24 mouse cellular contexts compared by ENCODE assay signal in the genomic region with DNA sequence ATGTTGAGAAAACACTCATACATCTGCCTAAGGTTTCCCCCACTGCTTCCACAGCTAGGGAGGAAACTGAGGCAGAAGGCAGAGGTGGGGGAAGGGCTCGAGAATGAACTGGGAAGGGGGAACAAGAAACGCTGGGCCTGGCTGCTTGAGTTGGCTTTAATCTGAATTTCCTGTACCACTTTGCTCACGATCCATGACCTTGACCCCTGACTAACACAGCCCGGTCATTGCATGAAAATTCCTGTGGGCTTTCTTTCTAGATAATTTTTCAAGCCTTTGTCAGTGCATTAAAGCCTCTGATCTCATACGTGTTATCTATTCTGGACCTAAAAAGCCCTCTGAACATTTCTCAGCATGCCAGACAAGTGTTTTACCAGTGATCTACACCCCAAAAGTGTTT. TPM values are rescaled to one million over a fixed set of nuclear protein-coding genes. Genes with fewer than 3 reads are reported as not detected.
DNase-seq lines count a peak whose midpoint lies in the region; ATAC-seq lines count a peak whose summit lies in the region.
"Had no signal": no experiment of that assay in that cellular context is flagged by ENCODE, and none has a peak within 500 bp of the region (broad histone marks: within the 10 kb centered on the region; RNA-seq: fewer than 3 reads in every experiment).

No protein-coding gene starts in this region.

- WGBS in heart, embryonic 10.5 days = 32% methylated on average over 5 of the region's 5 CpGs
- 16% methylated on average over 5 of the region's 5 CpGs for WGBS in heart, embryonic 16.5 days

- H3K27ac ChIP-seq in heart, embryonic 10.5 days = peak overlapping the region; percentile 72; the same call in 1 of the 2 replicates
- peak overlapping the region; percentile 60 for H3K27ac ChIP-seq in heart, embryonic 16.5 days (ENCODE audit: low read length)
- H3K27ac ChIP-seq: embryonic facial prominence, embryonic 15.5 days; hindbrain, embryonic 12.5 days; kidney, embryonic 15.5 days; limb, embryonic 13.5 days; liver, embryonic 13.5 days; midbrain, embryonic 13.5 days; stomach, embryonic 15.5 days had no signal

- peak; percentile 57 to 72 for DNase-seq in adrenal gland, adult (ENCODE audit: inconsistent age in 2 of 2, low spot score in 1 of 2)
- no peak for DNase-seq in adrenal gland, postnatal 4 days (ENCODE audit: low spot score in 2 of 2)
- DNase-seq in heart, embryonic 10.5 days (ENCODE audit: low spot score) = peak; percentile 71
- DNase-seq in heart, adult 11 months = no peak
- DNase-seq in heart, postnatal 4 days = no peak
- DNase-seq: cerebellum, adult 2 months; cerebellum, postnatal 36 days; gastrocnemius, postnatal 10 days; kidney, adult 11 months; kidney, postnatal 36 days; liver, embryonic 13.5 days; lung, embryonic 14.5 days; thymus, postnatal 25 days had no signal

- peaks cover 24% of the 10 kb centered on the region for H3K4me1 ChIP-seq in heart, embryonic 10.5 days
- H3K4me1 ChIP-seq in heart, embryonic 16.5 days (ENCODE audit: control insufficient read depth, insufficient read depth, low read length) = peaks cover 12% of the 10 kb centered on the region
- H3K4me1 ChIP-seq: embryonic facial prominence, embryonic 15.5 days; hindbrain, embryonic 12.5 days; kidney, embryonic 15.5 days; limb, embryonic 13.5 days; midbrain, embryonic 13.5 days; stomach, embryonic 15.5 days had no signal

- no peak overlapping the region for H3K4me2 ChIP-seq in heart, embryonic 16.5 days (ENCODE audit: low read depth, low read length)
- H3K4me2 ChIP-seq: embryonic facial prominence, embryonic 15.5 days; hindbrain, embryonic 12.5 days; kidney, embryonic 15.5 days; limb, embryonic 13.5 days; liver, embryonic 13.5 days; lung, embryonic 14.5 days; midbrain, embryonic 13.5 days; stomach, embryonic 15.5 days had no signal

- peaks cover 16% of the 10 kb centered on the region; the same call in 1 of the 2 replicates for H3K36me3 ChIP-seq in heart, embryonic 10.5 days
- peaks cover 15% of the 10 kb centered on the region for H3K36me3 ChIP-seq in heart, embryonic 16.5 days (ENCODE audit: control insufficient read depth, insufficient read depth)
- H3K36me3 ChIP-seq: embryonic facial prominence, embryonic 15.5 days; hindbrain, embryonic 12.5 days; kidney, embryonic 15.5 days; limb, embryonic 13.5 days; liver, embryonic 13.5 days; midbrain, embryonic 13.5 days; stomach, embryonic 15.5 days had no signal

- H3K4me3 ChIP-seq in heart, embryonic 10.5 days = no peak overlapping the region
- no peak overlapping the region for H3K4me3 ChIP-seq in heart, embryonic 16.5 days (ENCODE audit: low read length)
- H3K4me3 ChIP-seq: embryonic facial prominence, embryonic 15.5 days; hindbrain, embryonic 12.5 days; kidney, embryonic 15.5 days; limb, embryonic 13.5 days; liver, embryonic 13.5 days; midbrain, embryonic 13.5 days; stomach, embryonic 15.5 days had no signal

- no peaks in the 10 kb centered on the region for H3K27me3 ChIP-seq in heart, embryonic 10.5 days (ENCODE audit: insufficient read depth, poor library complexity, severe bottlenecking)
- H3K27me3 ChIP-seq in heart, embryonic 16.5 days (ENCODE audit: control insufficient read depth, insufficient read depth, low read length) = no peaks in the 10 kb centered on the region
- H3K27me3 ChIP-seq: embryonic facial prominence, embryonic 15.5 days; hindbrain, embryonic 12.5 days; kidney, embryonic 15.5 days; limb, embryonic 13.5 days; liver, embryonic 13.5 days; midbrain, embryonic 13.5 days; Patski; stomach, embryonic 15.5 days had no signal

- 0 out of 2 replicates have a peak overlapping the region, but pooled peaks have one; percentile 4 for H3K9ac ChIP-seq in heart, embryonic 16.5 days (ENCODE audit: low read length)
- H3K9ac ChIP-seq: embryonic facial prominence, embryonic 15.5 days; hindbrain, embryonic 12.5 days; kidney, embryonic 15.5 days; limb, embryonic 13.5 days; liver, embryonic 13.5 days; lung, embryonic 14.5 days; midbrain, embryonic 13.5 days; stomach, embryonic 15.5 days had no signal

- ATAC-seq in heart, embryonic 16.5 days (replicated peaks; ENCODE audit: extremely low read depth, insufficient read depth, low FRiP score) = no peak
- no peak for ATAC-seq in megakaryocyte-erythroid progenitor cell, adult 5-6 weeks (replicated peaks; ENCODE audit: low FRiP score, low TSS enrichment, poor library complexity, severe bottlenecking)
- ATAC-seq: CD4-positive, CD25-positive, alpha-beta regulatory T cell, adult 4 months; forebrain, embryonic 14.5 days; midbrain, embryonic 13.5 days; Patski had no signal

- no peaks in the 10 kb centered on the region for H3K9me3 ChIP-seq in heart, embryonic 10.5 days
- no peaks in the 10 kb centered on the region for H3K9me3 ChIP-seq in heart, embryonic 16.5 days (replicated peaks; ENCODE audit: control insufficient read depth, low read length)
- H3K9me3 ChIP-seq: embryonic facial prominence, embryonic 15.5 days; hindbrain, embryonic 12.5 days; kidney, embryonic 15.5 days; limb, embryonic 13.5 days; liver, embryonic 13.5 days; midbrain, embryonic 13.5 days; stomach, embryonic 15.5 days had no signal

RNA-seq across cellular contexts. Expression of gene Ccdc69, which starts 15.1 kb away (rescaled TPM):
- total RNA-seq in adrenal gland, postnatal 4 days (2021) = 1 to 10 TPM; 4.9 to 5.0 TPM
- polyA plus RNA-seq in heart, embryonic 10.5 days (2016; fragmentation: Nextera tagmentation; extraction: Ambion mirVana) = 10.4 and 17.5 TPM in 2 replicates
- 22.6 and 25.1 TPM in 2 replicates for polyA plus RNA-seq in heart, embryonic 16.5 days (2015; fragmentation: Nextera tagmentation; extraction: Ambion mirVana)
- total RNA-seq in heart, postnatal 4 days (2021) = 10 to 100 TPM in 1 of 2 experiments, 1 to 10 TPM in 1; 9.2 to 12.2 TPM
- 4.8 and 8.8 TPM in 2 replicates for total RNA-seq in megakaryocyte-erythroid progenitor cell, adult 5-6 weeks (2014; fragmentation: Nextera tagmentation)
- 9.6 and 15.9 TPM in 2 replicates for total RNA-seq in megakaryocyte-erythroid progenitor cell, adult 5-6 weeks (2017)
- polyA plus RNA-seq: midbrain, embryonic 13.5 days; Patski had no signal

RNA-seq across cellular contexts. Expression of gene Anxa6, which starts 29.6 kb away (rescaled TPM):
- 100 to 1,000 TPM; 169 to 172 TPM for total RNA-seq in adrenal gland, postnatal 4 days (2021)
- 255 and 342 TPM in 2 replicates for polyA plus RNA-seq in heart, embryonic 10.5 days (2016; fragmentation: Nextera tagmentation; extraction: Ambion mirVana)
- 340 and 364 TPM in 2 replicates for polyA plus RNA-seq in heart, embryonic 16.5 days (2015; fragmentation: Nextera tagmentation; extraction: Ambion mirVana)
- total RNA-seq in heart, postnatal 4 days (2021) = 100 to 1,000 TPM; 355 to 365 TPM
- 18.3 and 28.5 TPM in 2 replicates for total RNA-seq in megakaryocyte-erythroid progenitor cell, adult 5-6 weeks (2014; fragmentation: Nextera tagmentation)
- total RNA-seq in megakaryocyte-erythroid progenitor cell, adult 5-6 weeks (2017) = 25.3 and 26.7 TPM in 2 replicates

RNA-seq across cellular contexts. Expression of gene Gm2a, which starts 35.1 kb away (rescaled TPM):
- 100 to 1,000 TPM; 114 to 115 TPM for total RNA-seq in adrenal gland, postnatal 4 days (2021)
- 33.5 and 52.0 TPM in 2 replicates for polyA plus RNA-seq in heart, embryonic 10.5 days (2016; fragmentation: Nextera tagmentation; extraction: Ambion mirVana)
- 36.7 and 38.5 TPM in 2 replicates for polyA plus RNA-seq in heart, embryonic 16.5 days (2015; fragmentation: Nextera tagmentation; extraction: Ambion mirVana)
- 10 to 100 TPM; 12.4 to 13.1 TPM for total RNA-seq in heart, postnatal 4 days (2021)
- 6.2 and 8.6 TPM in 2 replicates for total RNA-seq in megakaryocyte-erythroid progenitor cell, adult 5-6 weeks (2014; fragmentation: Nextera tagmentation)
- total RNA-seq in megakaryocyte-erythroid progenitor cell, adult 5-6 weeks (2017) = 9.0 and 16.7 TPM in 2 replicates

Comparison
In these comparisons a context has a peak if more than half of its experiments do, and no peak if none do; other contexts are left out.
1. DNase-seq: peak in adrenal gland, adult (2 of 2) and heart, embryonic 10.5 days (single experiment); none in adrenal gland, postnatal 4 days (0 of 2), heart, adult 11 months (single experiment) and heart, postnatal 4 days (single experiment).
2. RNA of gene Anxa6, which starts 29.6 kb away (total RNA-seq): 355 to 365 TPM in heart, postnatal 4 days and 169 to 172 TPM in adrenal gland, postnatal 4 days; 18.3 to 28.5 TPM in megakaryocyte-erythroid progenitor cell, adult 5-6 weeks; every median in the first group is over 4 times any median in the second.
3. RNA of gene Gm2a, which starts 35.1 kb away (total RNA-seq): 114 to 115 TPM in adrenal gland, postnatal 4 days; 12.4 to 13.1 TPM in heart, postnatal 4 days and 6.2 to 16.7 TPM in megakaryocyte-erythroid progenitor cell, adult 5-6 weeks; every median in the first group is over 4 times any median in the second.